Mouse (Mus musculus): ENCODE results near the gene Olfr1288. TPM values are rescaled to one million over a fixed set of nuclear protein-coding genes. Genes with fewer than 3 reads are reported as not detected.

Gene Olfr1288
- polyA plus RNA-seq (2012; rRNA removed) = not detected in 2 replicates

- H3K4me3 ChIP-seq (replicated peaks; ENCODE audit: insufficient read depth, low read depth, low read length) = no peak within 1 kb of the TSS
These were observed at the start of gene Olfr1288 for GRCm38 (mm10) chr2:111473801-111474200. Gene Olfr1288, plus strand, starts transcription at chr2:111474101.

GRCm38 (mm10) chr2:111448842-111449241, 25.1 kb upstream of the Olfr1288 start, which contains the start of gene Olfr1287:
Gene Olfr1287, plus strand, starts transcription at chr2:111449142.
- Histone ChIP-seq H3K27me3 (ENCODE audit: control insufficient read depth, insufficient read depth, low read length) (no peaks in the 10 kb centered on the region), H3K27ac (ENCODE audit: insufficient read depth, low read length) (no peak within 1 kb of the TSS), H3K4me1 (ENCODE audit: control insufficient read depth, insufficient read depth, low read length) (no peaks in the 10 kb centered on the region), H3K4me3 (replicated peaks; ENCODE audit: insufficient read depth, low read depth, low read length) (no peak within 1 kb of the TSS)
- no peak for TF ChIP-seq POLR2A (IDR thresholded peaks at IDR 0.05; ENCODE audit: borderline replicate concordance, insufficient read depth, low read length)
- TF ChIP-seq CTCF (IDR thresholded peaks at IDR 0.05; ENCODE audit: borderline replicate concordance, insufficient read depth, low read depth, low read length) = no peak
- WGBS = 62% methylated on average over 1 of the region's 1 CpGs
- no peak for DNase-seq

More at GRCm38 (mm10) chr2:111473801-111474200, at the start of gene Olfr1288:
- DNase-seq = no peak
- 95% methylated on average over 1 of the region's 1 CpGs for WGBS
- no peaks in the 10 kb centered on the region for H3K4me1 ChIP-seq (ENCODE audit: control insufficient read depth, insufficient read depth, low read length)
- TF ChIP-seq CTCF (IDR thresholded peaks at IDR 0.05; ENCODE audit: borderline replicate concordance, insufficient read depth, low read depth, low read length) (no peak), POLR2A (IDR thresholded peaks at IDR 0.05; ENCODE audit: borderline replicate concordance, insufficient read depth, low read length) (no peak)
- no peak within 1 kb of the TSS for H3K27ac ChIP-seq (ENCODE audit: insufficient read depth, low read length)
- no peaks in the 10 kb centered on the region for H3K27me3 ChIP-seq (ENCODE audit: control insufficient read depth, insufficient read depth, low read length)

GRCm38 (mm10) chr2:111480519-111480918, 6.6 kb downstream of the Olfr1288 start, which contains the start of gene Olfr1289:
Gene Olfr1289, plus strand, starts transcription at chr2:111480819.
- DNase-seq = no peak

GRCm38 (mm10) chr2:111493729-111494128, 19.8 kb downstream of the Olfr1288 start, which contains the start of gene Olfr1290:
Gene Olfr1290, minus strand, starts transcription at chr2:111493829.
- no peak within 1 kb of the TSS for H3K4me3 ChIP-seq (replicated peaks; ENCODE audit: insufficient read depth, low read depth, low read length)
- WGBS = 75% methylated on average over 5 of the region's 5 CpGs
- no peaks in the 10 kb centered on the region for H3K27me3 ChIP-seq (ENCODE audit: control insufficient read depth, insufficient read depth, low read length)
- DNase-seq = no peak
- TF ChIP-seq CTCF (IDR thresholded peaks at IDR 0.05; ENCODE audit: borderline replicate concordance, insufficient read depth, low read depth, low read length) (no peak), POLR2A (IDR thresholded peaks at IDR 0.05; ENCODE audit: borderline replicate concordance, insufficient read depth, low read length) (no peak)
- no peaks in the 10 kb centered on the region for H3K4me1 ChIP-seq (ENCODE audit: control insufficient read depth, insufficient read depth, low read length)
- H3K27ac ChIP-seq (ENCODE audit: insufficient read depth, low read length) = no peak within 1 kb of the TSS

More at GRCm38 (mm10) chr2:111480519-111480918, 6.6 kb downstream of the Olfr1288 start, which contains the start of gene Olfr1289:
- 26% methylated on average over 1 of the region's 1 CpGs for WGBS
- TF ChIP-seq POLR2A (IDR thresholded peaks at IDR 0.05; ENCODE audit: borderline replicate concordance, insufficient read depth, low read length) (no peak), CTCF (IDR thresholded peaks at IDR 0.05; ENCODE audit: borderline replicate concordance, insufficient read depth, low read depth, low read length) (no peak)
- H3K27ac ChIP-seq (ENCODE audit: insufficient read depth, low read length) = no peak within 1 kb of the TSS
- H3K4me3 ChIP-seq (replicated peaks; ENCODE audit: insufficient read depth, low read depth, low read length) = no peak within 1 kb of the TSS
- no peaks in the 10 kb centered on the region for H3K27me3 ChIP-seq (ENCODE audit: control insufficient read depth, insufficient read depth, low read length)
- H3K4me1 ChIP-seq (ENCODE audit: control insufficient read depth, insufficient read depth, low read length) = no peaks in the 10 kb centered on the region

DNA sequence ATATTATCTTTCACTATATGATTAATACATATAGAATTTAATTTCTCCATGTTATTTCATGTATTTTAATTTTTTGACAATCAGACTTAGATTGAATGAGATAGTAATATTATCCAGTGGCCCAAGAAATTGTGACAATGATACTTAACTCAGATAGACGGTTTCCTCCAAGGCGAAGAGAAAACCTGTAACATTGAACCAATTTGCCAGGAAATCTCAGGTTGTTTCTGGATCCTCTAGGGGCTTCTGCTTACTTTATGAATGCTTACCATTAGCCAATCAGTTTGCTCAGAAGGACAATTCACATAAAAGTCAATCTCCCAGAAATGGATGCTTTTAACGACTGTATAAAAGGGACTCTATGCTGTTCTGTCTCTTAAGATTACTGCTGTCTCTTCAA, 23.0 kb downstream of the Olfr1288 start, which contains the start of gene Olfr1291-ps1:
TSS of gene Olfr1291-ps1 (plus strand) at position 301 of the 400 bp plus-strand sequence.
- Histone ChIP-seq H3K4me3 (replicated peaks; ENCODE audit: insufficient read depth, low read depth, low read length) (no peak within 1 kb of the TSS), H3K4me1 (ENCODE audit: control insufficient read depth, insufficient read depth, low read length) (no peaks in the 10 kb centered on the region), H3K27me3 (ENCODE audit: control insufficient read depth, insufficient read depth, low read length) (no peaks in the 10 kb centered on the region), H3K27ac (ENCODE audit: insufficient read depth, low read length) (no peak within 1 kb of the TSS)
- WGBS = 93% methylated on average over 3 of the region's 3 CpGs
- no peak for DNase-seq
- TF ChIP-seq POLR2A (IDR thresholded peaks at IDR 0.05; ENCODE audit: borderline replicate concordance, insufficient read depth, low read length) = no peak
- no peak for TF ChIP-seq CTCF (IDR thresholded peaks at IDR 0.05; ENCODE audit: borderline replicate concordance, insufficient read depth, low read depth, low read length)

GRCm38 (mm10) chr2:111517451-111517850, 43.5 kb downstream of the Olfr1288 start:
- no peak for TF ChIP-seq POLR2A (IDR thresholded peaks at IDR 0.05; ENCODE audit: borderline replicate concordance, insufficient read depth, low read length)
- TF ChIP-seq CTCF (IDR thresholded peaks at IDR 0.05; ENCODE audit: borderline replicate concordance, insufficient read depth, low read depth, low read length) = no peak

GRCm38 (mm10) chr2:111524903-111525302, 51.0 kb downstream of the Olfr1288 start, which contains the start of gene Olfr1293-ps:
Gene Olfr1293-ps, plus strand, starts transcription at chr2:111525203.
- Histone ChIP-seq H3K27me3 (ENCODE audit: control insufficient read depth, insufficient read depth, low read length) (no peaks in the 10 kb centered on the region), H3K4me3 (replicated peaks; ENCODE audit: insufficient read depth, low read depth, low read length) (no peak within 1 kb of the TSS), H3K27ac (ENCODE audit: insufficient read depth, low read length) (no peak within 1 kb of the TSS), H3K4me1 (ENCODE audit: control insufficient read depth, insufficient read depth, low read length) (no peaks in the 10 kb centered on the region)
- DNase-seq = no peak
- TF ChIP-seq CTCF (IDR thresholded peaks at IDR 0.05; ENCODE audit: borderline replicate concordance, insufficient read depth, low read depth, low read length) (no peak), POLR2A (IDR thresholded peaks at IDR 0.05; ENCODE audit: borderline replicate concordance, insufficient read depth, low read length) (no peak)
- 87% methylated on average over 1 of the region's 1 CpGs for WGBS

More at GRCm38 (mm10) chr2:111517451-111517850, 43.5 kb downstream of the Olfr1288 start:
- H3K27ac ChIP-seq (ENCODE audit: insufficient read depth, low read length) = no peak overlapping the region
- H3K27me3 ChIP-seq (ENCODE audit: control insufficient read depth, insufficient read depth, low read length) = no peaks in the 10 kb centered on the region
- no peak overlapping the region for H3K4me3 ChIP-seq (replicated peaks; ENCODE audit: insufficient read depth, low read depth, low read length)
- no peak for DNase-seq
- 91% methylated on average over 10 of the region's 10 CpGs for WGBS
- H3K4me1 ChIP-seq (ENCODE audit: control insufficient read depth, insufficient read depth, low read length) = no peaks in the 10 kb centered on the region

Other genes starting within 250 kb of the Olfr1288 start
- not detected in 2 replicates for gene 4930430A15Rik, start 244.5 kb upstream of the Olfr1288 start, polyA plus RNA-seq (2012; rRNA removed)
- gene Olfr1275, start 238.8 kb upstream of the Olfr1288 start, polyA plus RNA-seq (2012; rRNA removed) = not detected in 2 replicates
- gene Olfr1276, start 219.6 kb upstream of the Olfr1288 start, polyA plus RNA-seq (2012; rRNA removed) = 0.03 TPM in 1 of 2 replicates, not detected in the other
- not detected in 2 replicates for gene Olfr1277, start 200.0 kb upstream of the Olfr1288 start, polyA plus RNA-seq (2012; rRNA removed)
- gene Olfr1278, start 184.0 kb upstream of the Olfr1288 start, polyA plus RNA-seq (2012; rRNA removed) = not detected in 2 replicates
- gene Olfr1279, start 173.5 kb upstream of the Olfr1288 start, polyA plus RNA-seq (2012; rRNA removed) = not detected in 2 replicates
- not detected in 2 replicates for gene Olfr1280, start 160.1 kb upstream of the Olfr1288 start, polyA plus RNA-seq (2012; rRNA removed)
- gene Olfr1281, start 147.6 kb upstream of the Olfr1288 start, polyA plus RNA-seq (2012; rRNA removed) = not detected in 2 replicates
- gene Olfr1282, start 138.0 kb upstream of the Olfr1288 start, polyA plus RNA-seq (2012; rRNA removed) = not detected in 2 replicates
- gene Olfr1283, start 107.3 kb upstream of the Olfr1288 start, polyA plus RNA-seq (2012; rRNA removed) = not detected in 2 replicates
- gene Olfr1284, start 98.6 kb upstream of the Olfr1288 start, polyA plus RNA-seq (2012; rRNA removed) = not detected in 2 replicates
- not detected in 2 replicates for gene Olfr1286, start 51.0 kb upstream of the Olfr1288 start, polyA plus RNA-seq (2012; rRNA removed)
- gene Olfr1287, start 25.0 kb upstream of the Olfr1288 start, polyA plus RNA-seq (2012; rRNA removed) = not detected in 2 replicates
- not detected in 2 replicates for gene Olfr1289, start 6.7 kb downstream of the Olfr1288 start, polyA plus RNA-seq (2012; rRNA removed)
- gene Olfr1290, start 19.7 kb downstream of the Olfr1288 start, polyA plus RNA-seq (2012; rRNA removed) = not detected in 2 replicates
- not detected in 2 replicates for gene Olfr1291-ps1, start 23.1 kb downstream of the Olfr1288 start, polyA plus RNA-seq (2012; rRNA removed)
- not detected in 2 replicates for gene Olfr1293-ps, start 51.1 kb downstream of the Olfr1288 start, polyA plus RNA-seq (2012; rRNA removed)
- gene Olfr1294, start 66.2 kb downstream of the Olfr1288 start, polyA plus RNA-seq (2012; rRNA removed) = not detected in 2 replicates
- gene Olfr1295, start 95.6 kb downstream of the Olfr1288 start, polyA plus RNA-seq (2012; rRNA removed) = not detected in 2 replicates
- gene Olfr1297, start 152.4 kb downstream of the Olfr1288 start, polyA plus RNA-seq (2012; rRNA removed) = not detected in 2 replicates
- not detected in 2 replicates for gene Olfr1298, start 175.1 kb downstream of the Olfr1288 start, polyA plus RNA-seq (2012; rRNA removed)
- not detected in 2 replicates for gene Olfr1299, start 187.3 kb downstream of the Olfr1288 start, polyA plus RNA-seq (2012; rRNA removed)

All from cerebellum, adult 2 months (tissue).